Mouse (Mus musculus) gastrocnemius, postnatal 25 days (tissue): Measurements from ENCODE around the gene Psmc6. TPM values are rescaled to one million over a fixed set of nuclear protein-coding genes. Genes with fewer than 3 reads are reported as not detected.
A peak's percentile ranks its signal among the peaks of the same experiment; 100 is the strongest.

Source experiments
- DNase-seq: peaks from one replicate; pipeline ENCODE4 v3.0.0; 2022
- total RNA-seq, 2 experiments: library from RNA; stranded (reverse); gene quantifications; 1 replicate in 1 of 2; 2 replicates in 1 of 2; pipeline ENCODE4 v1.2.3; 2021

The Psmc6 gene
- total RNA-seq, 2 experiments from 2014 or later: 95.6 to 107 TPM

- peak; percentile 98 for DNase-seq
Measured at GRCm38 (mm10) chr14:45350931-45351859, 21.6 kb downstream of the Psmc6 start, which contains the start of gene Styx. TSS of gene Styx (plus strand) at chr14:45351093.

DNA sequence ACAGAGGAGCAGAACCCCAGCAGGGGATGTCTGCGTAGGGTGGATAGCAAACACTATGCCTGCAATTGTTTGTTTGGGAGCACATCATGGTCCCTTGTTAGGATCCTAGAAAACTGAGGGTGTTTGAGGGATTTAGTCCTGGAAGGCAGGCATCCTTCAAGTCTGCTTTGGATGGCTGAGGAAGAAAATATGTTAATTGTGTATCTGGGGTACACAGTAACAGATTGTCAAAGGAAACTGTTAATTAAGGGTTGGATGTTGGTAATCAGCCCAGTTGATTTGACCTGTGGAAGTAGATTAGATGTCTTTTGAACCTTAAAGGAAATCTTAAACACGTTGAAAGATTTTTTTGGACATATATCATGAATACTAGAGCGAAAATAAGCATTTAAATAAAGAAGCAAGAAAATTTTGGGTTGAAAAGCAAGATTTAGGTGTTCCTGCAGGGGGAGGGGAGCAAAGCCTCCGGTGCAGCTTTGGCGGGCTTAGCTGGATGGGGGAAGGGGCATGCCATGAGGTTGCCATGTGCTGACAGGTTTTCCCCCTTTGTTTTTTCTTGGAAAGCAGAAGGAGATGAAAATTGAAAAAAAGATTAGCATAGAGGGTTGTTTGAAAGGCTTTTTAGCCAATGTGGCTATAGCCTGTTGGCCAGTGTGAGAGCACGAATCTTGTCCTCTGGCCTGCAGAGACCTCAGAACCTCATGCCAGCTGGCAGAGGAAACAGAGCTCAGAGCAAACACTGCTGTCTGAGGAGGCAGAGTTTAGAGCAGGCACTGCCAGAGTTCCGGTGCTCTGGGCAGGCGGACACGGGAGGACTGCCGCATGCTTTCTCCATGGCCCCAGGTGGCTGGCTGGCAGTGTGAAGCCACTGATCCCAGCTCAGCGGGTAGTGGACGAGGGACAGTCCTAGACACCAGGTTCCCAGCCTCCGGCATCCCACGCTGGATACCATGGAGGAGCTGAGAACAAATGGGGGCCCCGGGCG lies 34.9 kb downstream of the Psmc6 start:
- DNase-seq: peak; percentile 66

- no peak for DNase-seq
Measured at GRCm38 (mm10) chr14:45365196-45365587, 35.6 kb downstream of the Psmc6 start.

DNA sequence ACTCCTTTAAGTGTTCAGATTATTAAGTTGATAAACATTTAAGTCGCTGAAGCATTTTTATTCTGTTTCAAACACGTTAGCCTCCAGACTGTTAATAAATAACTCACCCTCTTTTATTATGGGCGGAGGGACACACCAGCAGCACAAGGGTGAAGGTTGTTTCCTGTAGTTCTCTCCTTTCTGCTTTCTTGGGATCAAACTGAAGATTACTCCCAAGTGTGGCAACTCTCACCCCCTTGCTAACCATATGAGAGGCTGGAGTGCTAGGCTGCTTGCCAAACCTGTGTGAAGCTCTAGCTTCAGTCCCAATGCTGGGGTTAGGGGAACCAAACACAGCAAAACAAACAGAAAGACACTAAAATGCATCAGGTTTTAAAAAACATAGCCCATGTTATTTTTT lies 49.2 kb downstream of the Psmc6 start:
- no peak for DNase-seq

- DNase-seq: no peak
Measured at GRCm38 (mm10) chr14:45380756-45381155, 51.2 kb downstream of the Psmc6 start.

GRCm38 (mm10) chr14:45382912-45383311 lies 53.3 kb downstream of the Psmc6 start:
- no peak for DNase-seq

GRCm38 (mm10) chr14:45385596-45385995 lies 56.0 kb downstream of the Psmc6 start:
- DNase-seq: no peak

- no peak for DNase-seq
Measured at GRCm38 (mm10) chr14:45387480-45387879, 57.9 kb downstream of the Psmc6 start.

- peak; percentile 95 for DNase-seq
Measured at GRCm38 (mm10) chr14:45388345-45389181, 59.0 kb downstream of the Psmc6 start.

GRCm38 (mm10) chr14:45389194-45389593 lies 59.6 kb downstream of the Psmc6 start:
- no peak for DNase-seq

Other genes starting within 250 kb of the Psmc6 start
- 1 to 10 TPM; 1.7 to 3.0 TPM for gene Gpr137c, start 110.1 kb upstream of the Psmc6 start, total RNA-seq
- gene Txndc16, start 109.5 kb upstream of the Psmc6 start, total RNA-seq: 1 to 10 TPM; 6.4 to 7.5 TPM
- 1 to 10 TPM; 5.0 to 8.6 TPM for gene Ero1l, start 11.0 kb upstream of the Psmc6 start, total RNA-seq
- 10 to 100 TPM; 47.3 to 62.4 TPM for gene Styx, start 21.3 kb downstream of the Psmc6 start, total RNA-seq
- 1 to 10 TPM; 9.2 to 9.7 TPM for gene Gnpnat1, start 75.1 kb downstream of the Psmc6 start, total RNA-seq
- gene Fermt2, start 200.3 kb downstream of the Psmc6 start, total RNA-seq: 100 to 1,000 TPM; 179 to 224 TPM